ENCODE assay signal across 9 mouse cellular contexts in genomic region chrX:100395026-100395425, GRCm38 (mm10). TPM values are rescaled to one million over a fixed set of nuclear protein-coding genes. Genes with fewer than 3 reads are reported as not detected.
A peak's percentile ranks its signal among the peaks of the same experiment; 100 is the strongest.
DNase-seq lines count a peak whose midpoint lies in the region; ATAC-seq and TF ChIP-seq lines count a peak whose summit lies in the region.
"Had no signal": no experiment of that assay in that cellular context is flagged by ENCODE, and none has a peak within 500 bp of the region (broad histone marks: within the 10 kb centered on the region; RNA-seq: fewer than 3 reads in every experiment).

No protein-coding gene starts in this region.

- no peak overlapping the region for H3K4me3 ChIP-seq in layer of hippocampus, adult 2 months
- no peak overlapping the region for H3K4me3 ChIP-seq in cortical plate, adult 2 months (ENCODE audit: insufficient read depth, low read length)
- no peak overlapping the region for H3K4me3 ChIP-seq in neural tube, embryonic 15.5 days (replicated peaks)
- H3K4me3 ChIP-seq: lung, embryonic 15.5 days had no signal

- H3K27me3 ChIP-seq in neural tube, embryonic 15.5 days (replicated peaks) = no peaks in the 10 kb centered on the region
- H3K27me3 ChIP-seq: lung, embryonic 15.5 days had no signal

- no peak for TF ChIP-seq POLR2A in cortical plate, adult 2 months (IDR thresholded peaks at IDR 0.05; ENCODE audit: extremely low read depth, insufficient read depth, low read length)

- no peaks in the 10 kb centered on the region for H3K9me3 ChIP-seq in neural tube, embryonic 15.5 days (replicated peaks)
- H3K9me3 ChIP-seq: lung, embryonic 15.5 days had no signal

- 71% methylated on average over 8 of the region's 8 CpGs for WGBS in neural tube, embryonic 15.5 days

- no peaks in the 10 kb centered on the region for H3K36me3 ChIP-seq in neural tube, embryonic 15.5 days
- H3K36me3 ChIP-seq: lung, embryonic 15.5 days had no signal

- ATAC-seq in neural tube, embryonic 15.5 days (ENCODE audit: low FRiP score) = no peak

- no peaks in the 10 kb centered on the region for H3K4me1 ChIP-seq in cortical plate, adult 2 months (ENCODE audit: control insufficient read depth, insufficient read depth, low read length)
- H3K4me1 ChIP-seq in neural tube, embryonic 15.5 days = no peaks in the 10 kb centered on the region
- H3K4me1 ChIP-seq: lung, embryonic 15.5 days had no signal

- TF ChIP-seq CTCF in layer of hippocampus, adult 2 months (conservative IDR thresholded peaks at IDR 0.05) = peak; percentile 66
- peak; percentile 34 for TF ChIP-seq CTCF in cortical plate, adult 2 months (IDR thresholded peaks at IDR 0.05; ENCODE audit: extremely low read depth, insufficient read depth, low read length)

- H3K4me2 ChIP-seq in neural tube, embryonic 15.5 days = no peak overlapping the region
- H3K4me2 ChIP-seq: lung, embryonic 15.5 days had no signal

- peak in 1 of 2 experiments; percentile 9 for DNase-seq in layer of hippocampus, adult 2 months (ENCODE audit: low spot score in 2 of 2)
- no peak for DNase-seq in layer of hippocampus, adult 11-12 months (ENCODE audit: low spot score)
- peak; percentile 57 for DNase-seq in R1 (ENCODE audit: low read depth, low spot score)
- DNase-seq in lung, postnatal 25 days (ENCODE audit: low spot score) = peak; percentile 22
- no peak for DNase-seq in MN1 (ENCODE audit: low spot score)

- H3K27ac ChIP-seq in layer of hippocampus, adult 2 months = no peak overlapping the region
- H3K27ac ChIP-seq in cortical plate, adult 2 months (ENCODE audit: insufficient read depth, low read length) = no peak overlapping the region
- no peak overlapping the region for H3K27ac ChIP-seq in neural tube, embryonic 15.5 days (replicated peaks)
- H3K27ac ChIP-seq: lung, embryonic 15.5 days had no signal

- H3K9ac ChIP-seq in neural tube, embryonic 15.5 days (replicated peaks) = no peak overlapping the region
- H3K9ac ChIP-seq: lung, embryonic 15.5 days had no signal

RNA-seq across cellular contexts. Expression of gene Otud6a, which starts 33.8 kb away (rescaled TPM):
- not detected for total RNA-seq in layer of hippocampus, adult 2 months (2021)
- not detected in 2 replicates for polyA plus RNA-seq in cortical plate, adult 2 months (2012; rRNA removed)
- not detected in 2 replicates for polyA plus RNA-seq in neural tube, embryonic 15.5 days (2015; fragmentation: Nextera tagmentation; extraction: Ambion mirVana)
- total RNA-seq: heart, postnatal 10 days had no signal
- polyA plus RNA-seq: lung, embryonic 15.5 days had no signal

RNA-seq across cellular contexts. Expression of gene Awat2, which starts 47.5 kb away (rescaled TPM):
- total RNA-seq in layer of hippocampus, adult 2 months (2021) = under 1 TPM; 0.22 to 0.31 TPM
- polyA plus RNA-seq in cortical plate, adult 2 months (2012; rRNA removed) = 0.17 and 0.31 TPM in 2 replicates
- 0.12 and 0.22 TPM in 2 replicates for polyA plus RNA-seq in neural tube, embryonic 15.5 days (2015; fragmentation: Nextera tagmentation; extraction: Ambion mirVana)

Comparison
In these comparisons a context has a peak if more than half of its experiments do, and no peak if none do; other contexts are left out.
1. DNase-seq: peak in R1 (single experiment) and lung, postnatal 25 days (single experiment); none in layer of hippocampus, adult 11-12 months (single experiment) and MN1 (single experiment).